Mouse (Mus musculus): Measurements from ENCODE around the gene Arntl2. TPM values are rescaled to one million over a fixed set of nuclear protein-coding genes. Genes with fewer than 3 reads are reported as not detected.

Gene Arntl2
- polyA plus RNA-seq (2012; ENCODE audit: low replicate concordance): 0.55 and 0.65 TPM in 2 replicates

DNA sequence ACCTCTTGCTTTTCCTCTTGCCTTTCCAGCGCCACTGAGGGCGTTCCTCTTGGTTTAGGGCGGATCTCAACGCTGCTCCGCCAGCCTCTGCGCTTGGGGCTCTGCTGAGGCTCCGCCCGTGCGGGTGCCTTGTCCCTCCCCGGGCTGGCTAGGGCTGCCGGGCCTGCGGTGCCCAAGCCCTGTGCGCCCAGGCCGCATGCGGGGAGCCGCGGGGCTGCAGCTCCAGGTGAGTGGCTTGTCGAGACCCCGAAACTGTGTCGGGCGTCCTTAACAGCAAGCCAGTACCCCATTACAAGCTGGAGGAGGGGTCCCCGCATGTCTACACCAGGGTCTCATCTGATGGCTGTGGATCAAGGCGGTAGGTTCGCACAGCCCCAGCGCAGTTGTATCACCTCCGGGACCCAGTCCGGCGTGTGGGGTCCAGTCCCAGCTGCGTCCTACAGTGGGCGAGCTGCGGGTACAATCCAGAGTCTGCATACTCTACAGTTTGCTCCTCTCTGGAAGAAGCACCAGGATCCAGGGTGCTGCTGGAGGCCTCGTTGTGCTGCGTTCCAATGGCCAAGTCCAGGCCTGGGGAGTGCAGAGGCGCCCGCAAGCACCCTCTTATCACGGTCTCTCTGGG is at the start of gene Arntl2:
Gene Arntl2, plus strand, starts transcription at position 132 of the 622 bp plus-strand sequence.

GRCm38 (mm10) chr6:146850050-146850449 is 54.2 kb downstream of the Arntl2 start, which contains the start of gene Smco2:
TSS of gene Smco2 (plus strand) at chr6:146850104.

Other genes starting within 250 kb of the Arntl2 start
- gene Fgfr1op2, start 218.9 kb upstream of the Arntl2 start, polyA plus RNA-seq (2012; ENCODE audit: low replicate concordance): 54.9 and 137 TPM in 2 replicates
- gene Ints13, start 218.2 kb upstream of the Arntl2 start, polyA plus RNA-seq (2012; ENCODE audit: low replicate concordance): 25.0 and 36.7 TPM in 2 replicates
- 3.0 and 4.4 TPM in 2 replicates for gene Med21, start 153.5 kb upstream of the Arntl2 start, polyA plus RNA-seq (2012; ENCODE audit: low replicate concordance)
- 8.2 and 12.9 TPM in 2 replicates for gene Tm7sf3, start 153.2 kb upstream of the Arntl2 start, polyA plus RNA-seq (2012; ENCODE audit: low replicate concordance)
- gene Stk38l, start 71.1 kb upstream of the Arntl2 start, polyA plus RNA-seq (2012; ENCODE audit: low replicate concordance): 0.54 and 0.92 TPM in 2 replicates
- gene Smco2, start 54.0 kb downstream of the Arntl2 start, polyA plus RNA-seq (2012; ENCODE audit: low replicate concordance): not detected in 2 replicates
- gene Ppfibp1, start 92.4 kb downstream of the Arntl2 start, polyA plus RNA-seq (2012; ENCODE audit: low replicate concordance): 1.8 and 2.3 TPM in 2 replicates
- gene 1700034J05Rik, start 158.4 kb downstream of the Arntl2 start, polyA plus RNA-seq (2012; ENCODE audit: low replicate concordance): not detected in 2 replicates
- gene Rep15, start 236.5 kb downstream of the Arntl2 start, polyA plus RNA-seq (2012; ENCODE audit: low replicate concordance): 0.11 TPM in 1 of 2 replicates, not detected in the other
- gene Mrps35, start 246.7 kb downstream of the Arntl2 start, polyA plus RNA-seq (2012; ENCODE audit: low replicate concordance): 6.9 and 15.7 TPM in 2 replicates

Data from hematopoietic multipotent progenitor cell, adult 10-12 weeks (in vitro differentiated cells).